Mouse (Mus musculus) activated CD4-positive, CD25-positive, alpha-beta regulatory T cell, adult 4 months (primary cell): ENCODE measurements around the gene Pla2g4e. TPM values are rescaled to one million over a fixed set of nuclear protein-coding genes. Genes with fewer than 3 reads are reported as not detected.

Experiments
- polyA plus RNA-seq, 2 experiments: library from polyadenylated mRNA; unstranded; fragments of 100-300 nt; shearing (Covaris generic); gene quantifications; one replicate each; pipeline ENCODE4 v1.2.1; 2017

Pla2g4e gene
- polyA plus RNA-seq, 2 experiments from 2014 or later, result 0.07 TPM; not detected in 1

Other genes starting within 250 kb of the Pla2g4e start
- 10 to 100 TPM; 19.2 to 24.2 TPM for gene Jmjd7, start 217.9 kb downstream of the Pla2g4e start, polyA plus RNA-seq
- 1 to 10 TPM in 1 of 2 experiments, under 1 TPM in 1; 0.93 to 2.2 TPM for gene Gm28042, start 217.8 kb downstream of the Pla2g4e start, polyA plus RNA-seq
- gene Pla2g4b, start 211.9 kb downstream of the Pla2g4e start, polyA plus RNA-seq, result 1 to 10 TPM; 1.7 to 2.3 TPM
- 1 to 10 TPM; 7.2 to 9.1 TPM for gene Ehd4, start 90.7 kb downstream of the Pla2g4e start, polyA plus RNA-seq
- gene Pla2g4d, start 43.9 kb upstream of the Pla2g4e start, polyA plus RNA-seq, result not detected
- 1 to 10 TPM; 1.7 to 2.9 TPM for gene Pla2g4f, start 68.8 kb upstream of the Pla2g4e start, polyA plus RNA-seq
- 10 to 100 TPM; 17.8 to 20.9 TPM for gene Vps39, start 107.8 kb upstream of the Pla2g4e start, polyA plus RNA-seq
- gene Ganc, start 158.6 kb upstream of the Pla2g4e start, polyA plus RNA-seq, result 10 to 100 TPM; 17.6 to 21.6 TPM
- 10 to 100 TPM; 17.9 to 28.6 TPM for gene Tmem87a, start 158.8 kb upstream of the Pla2g4e start, polyA plus RNA-seq
- 10 to 100 TPM; 32.1 to 37.2 TPM for gene Capn3, start 210.7 kb upstream of the Pla2g4e start, polyA plus RNA-seq